Mouse (Mus musculus) E14TG2a.4 (cell line): ENCODE results near the gene Bco1.

ENCODE experiments used
- CTCF ChIP-seq: conservative IDR thresholded peaks from 2 replicates; pipeline ENCODE4 v1.5.1; 2014; ENCODE audit warnings: low read length
- NANOG ChIP-seq: IDR thresholded peaks from 2 replicates; pipeline ENCODE4 v1.6.1; 2014; ENCODE audit warnings: borderline replicate concordance, low read length, mixed read lengths
- POU5F1 ChIP-seq: IDR thresholded peaks from 2 replicates; pipeline ENCODE4 v1.6.1; 2014; ENCODE audit warnings: low read length, borderline replicate concordance

GRCm38 (mm10) chr8:117148520-117148919, 52.9 kb downstream of the Bco1 start:
- TF ChIP-seq CTCF (peak; percentile 64), POU5F1 (no peak), NANOG (no peak)
